Mouse (Mus musculus) midbrain, embryonic 16.5 days (tissue): ENCODE results near the gene Socs4. TPM values are rescaled to one million over a fixed set of nuclear protein-coding genes. Genes with fewer than 3 reads are reported as not detected.

Experiments used
- ATAC-seq: fragments of 200-750 bp; cut with Nextera tagmentation; 2 replicates; pipeline ENCODE4 v1.8.0; 2017; ENCODE audit warnings: moderate TSS enrichment
- H3K27ac ChIP-seq: fragments of 300-500 bp; sonication (generic); 2 replicates; pipeline ENCODE4 v1.5.1; 2014; ENCODE audit warnings: mild to moderate bottlenecking, low read length, mixed read lengths
- H3K27me3 ChIP-seq: fragments of 300-500 bp; sonication (generic); 2 replicates; pipeline ENCODE4 v1.6.1; 2014; ENCODE audit warnings: low read depth, low read length, mixed read lengths; ENCODE audit not compliant: control insufficient read depth, insufficient read depth
- H3K36me3 ChIP-seq: fragments of 300-500 bp; sonication (generic); 2 replicates; pipeline ENCODE4 v1.6.1; 2014; ENCODE audit warnings: mild to moderate bottlenecking, low read length, moderate library complexity, mixed read lengths; ENCODE audit not compliant: control insufficient read depth, insufficient read depth
- H3K4me1 ChIP-seq: fragments of 300-500 bp; sonication (generic); 2 replicates; pipeline ENCODE4 v1.6.1; 2014; ENCODE audit warnings: mild to moderate bottlenecking, low read length, mixed read lengths; ENCODE audit not compliant: control insufficient read depth, insufficient read depth
- H3K4me2 ChIP-seq: fragments of 300-500 bp; sonication (generic); 2 replicates; pipeline ENCODE4 v1.6.1; 2014; ENCODE audit warnings: mild to moderate bottlenecking, low read length, mixed read lengths
- H3K4me3 ChIP-seq: fragments of 300-500 bp; sonication (generic); 2 replicates; pipeline ENCODE4 v1.5.1; 2014; ENCODE audit warnings: low read depth, mild to moderate bottlenecking, low read length, moderate library complexity, mixed read lengths
- H3K9ac ChIP-seq: fragments of 300-500 bp; sonication (generic); 2 replicates; pipeline ENCODE4 v1.6.1; 2014; ENCODE audit warnings: low read depth, low read length, mixed read lengths
- H3K9me3 ChIP-seq: fragments of 300-500 bp; sonication (generic); replicated peaks from 2 replicates; pipeline ENCODE4 v1.6.1; 2014; ENCODE audit warnings: mild to moderate bottlenecking, low read length, mixed read lengths; ENCODE audit not compliant: control insufficient read depth, poor library complexity, severe bottlenecking
- WGBS: fragments of 180-500 bp; shearing (Covaris S2); extraction: QIAGEN DNeasy Blood & Tissue Kit; methylation state at CpG from one replicate; pipeline ENCODE4 v1.1.7; 2014; 5-methylcytosine and 5-hydroxymethylcytosine counted together
- polyA plus RNA-seq: library from polyadenylated mRNA; unstranded; fragments of >200 nt; fragmentation: Nextera tagmentation; extraction: Ambion mirVana; gene quantifications from 2 replicates; pipeline ENCODE4 v1.2.1, GENCODE M21; 2015

Gene Socs4
- polyA plus RNA-seq, 1 experiment from 2014 or later, result 1.7 TPM

GRCm38 (mm10) chr14:47279058-47279457 lies 2.3 kb downstream of the Socs4 start:
- no peaks in the 10 kb centered on the region for H3K36me3 ChIP-seq

GRCm38 (mm10) chr14:47281535-47281934 lies 4.8 kb downstream of the Socs4 start:
- Histone ChIP-seq H3K36me3 (no peaks in the 10 kb centered on the region), H3K27ac (no peak overlapping the region), H3K4me1 (peaks cover 9% of the 10 kb centered on the region), H3K9me3 (no peaks in the 10 kb centered on the region), H3K27me3 (no peaks in the 10 kb centered on the region), H3K9ac (no peak overlapping the region), H3K4me3 (no peak overlapping the region), H3K4me2 (no peak overlapping the region)
- WGBS, result 94% methylated on average over 4 of the region's 4 CpGs
- ATAC-seq, result no peak

More at GRCm38 (mm10) chr14:47279058-47279457, 2.3 kb downstream of the Socs4 start:
- Histone ChIP-seq H3K4me2 (no peak overlapping the region), H3K9me3 (no peaks in the 10 kb centered on the region), H3K27ac (no peak overlapping the region), H3K4me1 (peaks cover 19% of the 10 kb centered on the region), H3K27me3 (no peaks in the 10 kb centered on the region), H3K9ac (no peak overlapping the region), H3K4me3 (no peak overlapping the region)
- WGBS, result 84% methylated on average over 2 of the region's 2 CpGs
- no peak for ATAC-seq

GRCm38 (mm10) chr14:47283568-47283967 lies 6.8 kb downstream of the Socs4 start:
- WGBS, result 94% methylated on average over 7 of the region's 7 CpGs
- Histone ChIP-seq H3K4me3 (no peak overlapping the region), H3K27me3 (no peaks in the 10 kb centered on the region), H3K9ac (no peak overlapping the region), H3K36me3 (no peaks in the 10 kb centered on the region), H3K27ac (no peak overlapping the region), H3K9me3 (no peaks in the 10 kb centered on the region), H3K4me2 (no peak overlapping the region), H3K4me1 (no peaks in the 10 kb centered on the region)
- no peak for ATAC-seq

GRCm38 (mm10) chr14:47285271-47285670 lies 8.5 kb downstream of the Socs4 start:
- Histone ChIP-seq H3K4me1 (no peaks in the 10 kb centered on the region), H3K9me3 (no peaks in the 10 kb centered on the region), H3K36me3 (0 out of 2 replicates have a peak, but pooled peaks cover 1% of the 10 kb centered on the region), H3K4me3 (no peak overlapping the region), H3K27me3 (no peaks in the 10 kb centered on the region), H3K27ac (no peak overlapping the region), H3K4me2 (no peak overlapping the region), H3K9ac (no peak overlapping the region)
- no peak for ATAC-seq
- WGBS, result 95% methylated on average over 2 of the region's 2 CpGs

GRCm38 (mm10) chr14:47286215-47286614 lies 9.5 kb downstream of the Socs4 start:
- H3K27ac ChIP-seq, result no peak overlapping the region
- H3K27me3 ChIP-seq, result no peaks in the 10 kb centered on the region
- 0 out of 2 replicates have a peak, but pooled peaks cover 5% of the 10 kb centered on the region for H3K36me3 ChIP-seq
- ATAC-seq, result no peak
- no peaks in the 10 kb centered on the region for H3K4me1 ChIP-seq
- no peak overlapping the region for H3K4me2 ChIP-seq
- H3K9ac ChIP-seq, result no peak overlapping the region
- WGBS, result 81% methylated on average over 1 of the region's 1 CpGs
- no peak overlapping the region for H3K4me3 ChIP-seq
- H3K9me3 ChIP-seq, result no peaks in the 10 kb centered on the region

DNA sequence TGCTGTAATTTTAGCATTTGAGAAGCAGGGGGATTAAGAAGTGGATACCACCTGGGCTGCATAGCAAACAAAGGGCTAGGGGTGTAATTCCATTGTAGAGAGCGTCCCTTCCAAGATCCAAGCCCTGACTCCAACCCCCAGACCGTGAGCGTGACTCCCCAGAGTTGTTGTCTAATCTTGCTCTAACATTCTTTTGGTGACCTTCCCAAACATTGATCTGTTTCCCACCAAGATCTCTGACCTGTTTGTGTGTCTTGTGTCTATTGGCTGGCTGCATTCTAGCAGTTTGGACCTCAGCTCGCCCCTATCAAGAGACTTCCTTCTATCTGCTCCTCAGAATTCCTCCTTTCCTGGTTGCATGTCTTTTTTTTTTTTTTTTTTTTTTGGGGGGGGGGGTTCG lies 10.3 kb downstream of the Socs4 start:
- Histone ChIP-seq H3K4me2 (no peak overlapping the region), H3K4me3 (no peak overlapping the region), H3K4me1 (no peaks in the 10 kb centered on the region), H3K36me3 (0 out of 2 replicates have a peak, but pooled peaks cover 5% of the 10 kb centered on the region), H3K27me3 (no peaks in the 10 kb centered on the region), H3K27ac (no peak overlapping the region), H3K9me3 (no peaks in the 10 kb centered on the region), H3K9ac (no peak overlapping the region)
- ATAC-seq, result no peak
- 85% methylated on average over 5 of the region's 5 CpGs for WGBS

GRCm38 (mm10) chr14:47291772-47292171 lies 15.0 kb downstream of the Socs4 start:
- Histone ChIP-seq H3K4me2 (no peak overlapping the region), H3K9me3 (no peaks in the 10 kb centered on the region), H3K27me3 (no peaks in the 10 kb centered on the region), H3K36me3 (0 out of 2 replicates have a peak, but pooled peaks cover 5% of the 10 kb centered on the region), H3K27ac (no peak overlapping the region), H3K4me3 (no peak overlapping the region), H3K9ac (no peak overlapping the region), H3K4me1 (no peaks in the 10 kb centered on the region)
- ATAC-seq, result no peak
- 89% methylated on average over 1 of the region's 1 CpGs for WGBS

GRCm38 (mm10) chr14:47294136-47294535 lies 17.4 kb downstream of the Socs4 start:
- WGBS, result 46% methylated on average over 4 of the region's 4 CpGs
- H3K4me1 ChIP-seq, result peaks cover 6% of the 10 kb centered on the region
- no peaks in the 10 kb centered on the region for H3K9me3 ChIP-seq
- H3K27me3 ChIP-seq, result no peaks in the 10 kb centered on the region
- no peak overlapping the region for H3K4me3 ChIP-seq
- 0 out of 2 replicates have a peak, but pooled peaks cover 5% of the 10 kb centered on the region for H3K36me3 ChIP-seq
- no peak overlapping the region for H3K27ac ChIP-seq
- no peak overlapping the region for H3K9ac ChIP-seq
- H3K4me2 ChIP-seq, result no peak overlapping the region
- ATAC-seq, result no peak

- 84% methylated on average over 2 of the region's 2 CpGs for WGBS
- no peaks in the 10 kb centered on the region for H3K27me3 ChIP-seq
Observed at GRCm38 (mm10) chr14:47296232-47296631, 19.5 kb downstream of the Socs4 start.

More at GRCm38 (mm10) chr14:47296232-47296631, 19.5 kb downstream of the Socs4 start:
- Histone ChIP-seq H3K27ac (no peak overlapping the region), H3K9ac (no peak overlapping the region), H3K4me2 (no peak overlapping the region), H3K4me3 (no peak overlapping the region), H3K9me3 (no peaks in the 10 kb centered on the region), H3K36me3 (no peaks in the 10 kb centered on the region), H3K4me1 (peaks cover 22% of the 10 kb centered on the region)
- ATAC-seq, result no peak
